Mouse (Mus musculus) lung, postnatal 0 days (tissue): ENCODE data around the gene Fbxw5.

Experiments
- CTCF ChIP-seq: IDR thresholded peaks from 2 replicates; pipeline ENCODE4 v1.5.1; 2016; ENCODE audit warnings: antibody characterized with exemption, mild to moderate bottlenecking
- EP300 ChIP-seq: IDR thresholded peaks from 2 replicates; pipeline ENCODE4 v1.6.1; 2016; ENCODE audit warnings: antibody characterized with exemption, mild to moderate bottlenecking, control low read depth

GRCm38 (mm10) chr2:25468962-25469915 lies 31.3 kb upstream of the Fbxw5 start:
- no peak for TF ChIP-seq CTCF
- no peak for TF ChIP-seq EP300
